Mouse (Mus musculus) CD4-positive naive resting alpha-beta T cell, adult 57 days (primary cell): Measurements from ENCODE around the gene 1110032F04Rik. TPM values are rescaled to one million over a fixed set of nuclear protein-coding genes. Genes with fewer than 3 reads are reported as not detected.

Source experiments
- total RNA-seq: library from RNA; stranded (reverse); gene quantifications from one replicate; pipeline ENCODE4 v1.2.4, GENCODE M21; 2023

Gene 1110032F04Rik
- total RNA-seq, result 7.5 TPM

DNA sequence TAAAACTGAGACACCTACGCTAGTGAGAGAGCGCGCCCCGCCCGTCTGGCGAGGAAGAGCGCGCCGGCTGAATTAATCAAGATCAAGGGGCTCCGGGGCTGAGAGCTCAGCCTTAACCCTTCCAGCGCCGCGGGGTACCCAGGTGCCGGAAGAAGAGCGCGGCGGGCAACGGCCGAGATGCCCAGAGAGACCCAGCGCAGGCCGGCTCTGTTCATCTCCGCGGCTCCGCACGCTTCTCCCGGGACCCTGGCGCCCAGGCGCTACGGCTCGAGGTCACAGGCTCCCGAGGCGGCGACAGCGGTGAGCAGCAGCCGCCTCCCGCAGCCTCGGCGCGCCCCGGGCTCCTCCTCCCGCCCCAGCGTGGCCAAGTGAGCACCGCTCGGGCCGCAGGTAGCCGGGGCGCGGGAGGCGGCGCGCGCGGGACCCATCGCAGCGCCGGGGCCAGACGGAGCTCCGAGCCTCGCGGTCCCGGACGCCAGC lies at the start of gene 1110032F04Rik:
Gene 1110032F04Rik (plus strand): TSS at position 376 of the 480 bp plus-strand sequence.

Other genes with a start within 250 kb of the 1110032F04Rik start
- gene Il12a, start 178.9 kb upstream of the 1110032F04Rik start, total RNA-seq, result 1.7 TPM
- 106 TPM for gene Ift80, start 135.0 kb downstream of the 1110032F04Rik start, total RNA-seq
- 319 TPM for gene Smc4, start 135.2 kb downstream of the 1110032F04Rik start, total RNA-seq
- 46.9 TPM for gene Trim59, start 175.2 kb downstream of the 1110032F04Rik start, total RNA-seq